Mouse (Mus musculus): ENCODE measurements around the gene Shroom3.

The Shroom3 gene

GRCm38 (mm10) chr5:92698131-92698836, 15.0 kb downstream of the Shroom3 start:
- no peak for DNase-seq (ENCODE audit: low read depth, low spot score)

- no peak for DNase-seq (ENCODE audit: low read depth, low spot score)
Observed at GRCm38 (mm10) chr5:92698837-92699529, 15.7 kb downstream of the Shroom3 start.

GRCm38 (mm10) chr5:92701750-92702149, 18.5 kb downstream of the Shroom3 start:
- no peak for DNase-seq (ENCODE audit: low read depth, low spot score)

- no peak for DNase-seq (ENCODE audit: low read depth, low spot score)
Observed at GRCm38 (mm10) chr5:92703671-92704070, 20.4 kb downstream of the Shroom3 start.

- DNase-seq (ENCODE audit: low read depth, low spot score), result no peak
Observed at GRCm38 (mm10) chr5:92707921-92708491, 24.8 kb downstream of the Shroom3 start.

- DNase-seq (ENCODE audit: low read depth, low spot score), result no peak
Observed at GRCm38 (mm10) chr5:92710779-92711178, 27.5 kb downstream of the Shroom3 start.

- no peak for DNase-seq (ENCODE audit: low read depth, low spot score)
Observed at GRCm38 (mm10) chr5:92711666-92712290, 28.5 kb downstream of the Shroom3 start.

- no peak for DNase-seq (ENCODE audit: low read depth, low spot score)
Observed at GRCm38 (mm10) chr5:92712621-92713395, 29.6 kb downstream of the Shroom3 start.

GRCm38 (mm10) chr5:92714886-92715285, 31.7 kb downstream of the Shroom3 start:
- DNase-seq (ENCODE audit: low read depth, low spot score), result no peak

- DNase-seq (ENCODE audit: low read depth, low spot score), result no peak
Observed at GRCm38 (mm10) chr5:92715319-92715718, 32.1 kb downstream of the Shroom3 start.

GRCm38 (mm10) chr5:92715890-92716289, 32.7 kb downstream of the Shroom3 start:
- no peak for DNase-seq (ENCODE audit: low read depth, low spot score)

- no peak for DNase-seq (ENCODE audit: low read depth, low spot score)
Observed at GRCm38 (mm10) chr5:92717666-92718360, 34.6 kb downstream of the Shroom3 start.

GRCm38 (mm10) chr5:92718856-92719255, 35.6 kb downstream of the Shroom3 start:
- DNase-seq (ENCODE audit: low read depth, low spot score), result no peak

GRCm38 (mm10) chr5:92721610-92722009, 38.4 kb downstream of the Shroom3 start:
- DNase-seq (ENCODE audit: low read depth, low spot score), result no peak

- DNase-seq (ENCODE audit: low read depth, low spot score), result peak; percentile 54
Observed at GRCm38 (mm10) chr5:92725935-92726334, 42.7 kb downstream of the Shroom3 start.

- peak; percentile 69 for DNase-seq (ENCODE audit: low read depth, low spot score)
Observed at GRCm38 (mm10) chr5:92728252-92728828, 45.1 kb downstream of the Shroom3 start.

GRCm38 (mm10) chr5:92729221-92729620, 46.0 kb downstream of the Shroom3 start:
- DNase-seq (ENCODE audit: low read depth, low spot score), result no peak

GRCm38 (mm10) chr5:92741802-92742201, 58.6 kb downstream of the Shroom3 start:
- DNase-seq (ENCODE audit: low read depth, low spot score), result no peak

- no peak for DNase-seq (ENCODE audit: low read depth, low spot score)
Observed at GRCm38 (mm10) chr5:92742701-92743100, 59.5 kb downstream of the Shroom3 start.

GRCm38 (mm10) chr5:92745390-92746253, 62.4 kb downstream of the Shroom3 start:
- no peak for DNase-seq (ENCODE audit: low read depth, low spot score)

Measured in retina, postnatal 7 days (tissue).